Mouse (Mus musculus): ENCODE results near the gene Pcnx. TPM values are rescaled to one million over a fixed set of nuclear protein-coding genes. Genes with fewer than 3 reads are reported as not detected.

The Pcnx gene
- polyA plus RNA-seq, 1 experiment = 29.1 TPM

GRCm38 (mm10) chr12:81852977-81853376 lies 6.8 kb upstream of the Pcnx start:
- Histone ChIP-seq H3K27ac (ENCODE audit: insufficient read depth, low read depth, low read length) (no peak overlapping the region), H3K36me3 (ENCODE audit: control insufficient read depth, insufficient read depth, low read length) (no peaks in the 10 kb centered on the region), H3K4me1 (ENCODE audit: control insufficient read depth, insufficient read depth, insufficient read length, low read length) (peaks cover 20% of the 10 kb centered on the region), H3K27me3 (ENCODE audit: control insufficient read depth, insufficient read depth, low read length) (no peaks in the 10 kb centered on the region), H3K4me3 (ENCODE audit: low read depth, low read length) (no peak overlapping the region)
- TF ChIP-seq POLR2A (IDR thresholded peaks at IDR 0.05; ENCODE audit: low read depth, low read length) (no peak), CTCF (IDR thresholded peaks at IDR 0.05; ENCODE audit: extremely low read depth, insufficient read length, insufficient replicate concordance, low read depth, low read length) (no peak)
- WGBS = 79% methylated on average over 14 of the region's 14 CpGs

- Histone ChIP-seq H3K36me3 (ENCODE audit: control insufficient read depth, insufficient read depth, low read length) (no peaks in the 10 kb centered on the region), H3K27me3 (ENCODE audit: control insufficient read depth, insufficient read depth, low read length) (no peaks in the 10 kb centered on the region), H3K27ac (ENCODE audit: insufficient read depth, low read depth, low read length) (no peak overlapping the region), H3K4me1 (ENCODE audit: control insufficient read depth, insufficient read depth, insufficient read length, low read length) (peaks cover 22% of the 10 kb centered on the region), H3K4me3 (ENCODE audit: low read depth, low read length) (no peak overlapping the region)
- TF ChIP-seq CTCF (IDR thresholded peaks at IDR 0.05; ENCODE audit: extremely low read depth, insufficient read length, insufficient replicate concordance, low read depth, low read length) (no peak), POLR2A (IDR thresholded peaks at IDR 0.05; ENCODE audit: low read depth, low read length) (no peak)
- 81% methylated on average over 9 of the region's 9 CpGs for WGBS
Measured at GRCm38 (mm10) chr12:81853543-81853942, 6.3 kb upstream of the Pcnx start.

GRCm38 (mm10) chr12:81855031-81855430 lies 4.8 kb upstream of the Pcnx start:
- Histone ChIP-seq H3K27ac (ENCODE audit: insufficient read depth, low read depth, low read length) (no peak overlapping the region), H3K36me3 (ENCODE audit: control insufficient read depth, insufficient read depth, low read length) (no peaks in the 10 kb centered on the region), H3K4me3 (ENCODE audit: low read depth, low read length) (no peak overlapping the region), H3K27me3 (ENCODE audit: control insufficient read depth, insufficient read depth, low read length) (no peaks in the 10 kb centered on the region), H3K4me1 (ENCODE audit: control insufficient read depth, insufficient read depth, insufficient read length, low read length) (peaks cover 31% of the 10 kb centered on the region)
- TF ChIP-seq POLR2A (IDR thresholded peaks at IDR 0.05; ENCODE audit: low read depth, low read length) (no peak), CTCF (IDR thresholded peaks at IDR 0.05; ENCODE audit: extremely low read depth, insufficient read length, insufficient replicate concordance, low read depth, low read length) (no peak)
- 55% methylated on average over 8 of the region's 8 CpGs for WGBS

DNA sequence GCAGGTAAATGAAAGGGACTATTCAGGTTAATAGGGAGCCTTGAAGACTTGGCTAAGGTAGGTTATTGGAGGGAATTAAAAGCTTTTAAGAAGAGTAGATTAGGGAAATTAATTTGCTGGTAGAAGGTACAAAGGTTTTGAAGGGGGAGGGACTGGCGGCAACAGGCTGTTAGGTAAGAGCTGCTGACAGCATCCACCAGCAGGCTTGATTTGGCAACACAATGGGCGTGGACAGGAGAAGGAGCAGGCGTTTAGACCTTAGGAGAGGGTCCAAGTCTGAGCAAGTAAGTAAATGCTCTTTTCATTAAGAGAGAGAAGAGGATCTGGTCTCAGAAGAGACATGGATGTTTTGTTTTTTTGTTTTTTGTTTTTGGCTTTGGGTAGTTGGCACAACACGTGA lies 3.1 kb upstream of the Pcnx start:
- H3K27ac ChIP-seq (ENCODE audit: insufficient read depth, low read depth, low read length) = peak overlapping the region; percentile 59
- H3K36me3 ChIP-seq (ENCODE audit: control insufficient read depth, insufficient read depth, low read length) = no peaks in the 10 kb centered on the region
- TF ChIP-seq CTCF (IDR thresholded peaks at IDR 0.05; ENCODE audit: extremely low read depth, insufficient read length, insufficient replicate concordance, low read depth, low read length) = no peak
- no peak for TF ChIP-seq POLR2A (IDR thresholded peaks at IDR 0.05; ENCODE audit: low read depth, low read length)
- H3K4me3 ChIP-seq (ENCODE audit: low read depth, low read length) = no peak overlapping the region
- H3K4me1 ChIP-seq (ENCODE audit: control insufficient read depth, insufficient read depth, insufficient read length, low read length) = peaks cover 31% of the 10 kb centered on the region
- H3K27me3 ChIP-seq (ENCODE audit: control insufficient read depth, insufficient read depth, low read length) = no peaks in the 10 kb centered on the region
- WGBS = 22% methylated on average over 4 of the region's 4 CpGs

DNA sequence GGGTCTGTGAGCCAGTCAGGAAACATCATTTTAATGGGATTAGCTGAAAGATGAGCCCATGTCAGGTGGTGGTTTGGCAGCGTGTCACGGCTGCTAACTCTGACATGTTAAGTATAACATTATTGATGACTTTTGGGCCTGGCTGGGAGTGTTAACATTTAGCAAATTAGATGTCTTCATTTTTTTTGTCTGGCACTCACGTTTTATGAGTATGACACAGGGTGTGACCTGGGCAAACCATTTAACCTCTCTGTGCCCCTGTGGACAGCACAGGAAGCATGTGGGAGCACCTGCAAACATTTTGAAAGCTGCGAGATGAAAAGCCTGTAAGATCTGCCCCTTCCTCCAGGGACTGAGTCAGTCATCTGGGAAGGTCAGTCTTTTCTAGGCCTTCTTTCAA lies 2.6 kb upstream of the Pcnx start:
- TF ChIP-seq CTCF (IDR thresholded peaks at IDR 0.05; ENCODE audit: extremely low read depth, insufficient read length, insufficient replicate concordance, low read depth, low read length) = no peak
- Histone ChIP-seq H3K4me1 (ENCODE audit: control insufficient read depth, insufficient read depth, insufficient read length, low read length) (peaks cover 34% of the 10 kb centered on the region), H3K27me3 (ENCODE audit: control insufficient read depth, insufficient read depth, low read length) (no peaks in the 10 kb centered on the region), H3K27ac (ENCODE audit: insufficient read depth, low read depth, low read length) (peak overlapping the region; percentile 59), H3K36me3 (ENCODE audit: control insufficient read depth, insufficient read depth, low read length) (no peaks in the 10 kb centered on the region), H3K4me3 (ENCODE audit: low read depth, low read length) (no peak overlapping the region)
- 24% methylated on average over 4 of the region's 4 CpGs for WGBS

- WGBS = 57% methylated on average over 8 of the region's 8 CpGs
- Histone ChIP-seq H3K27ac (ENCODE audit: insufficient read depth, low read depth, low read length) (peak overlapping the region; percentile 59; the same call in 1 of the 2 replicates), H3K36me3 (ENCODE audit: control insufficient read depth, insufficient read depth, low read length) (no peaks in the 10 kb centered on the region), H3K4me1 (ENCODE audit: control insufficient read depth, insufficient read depth, insufficient read length, low read length) (peaks cover 40% of the 10 kb centered on the region), H3K4me3 (ENCODE audit: low read depth, low read length) (no peak overlapping the region), H3K27me3 (ENCODE audit: control insufficient read depth, insufficient read depth, low read length) (no peaks in the 10 kb centered on the region)
- TF ChIP-seq POLR2A (IDR thresholded peaks at IDR 0.05; ENCODE audit: low read depth, low read length) = no peak
- no peak for TF ChIP-seq CTCF (IDR thresholded peaks at IDR 0.05; ENCODE audit: extremely low read depth, insufficient read length, insufficient replicate concordance, low read depth, low read length)
Measured at GRCm38 (mm10) chr12:81857978-81858569, 1.7 kb upstream of the Pcnx start.

GRCm38 (mm10) chr12:81860308-81861181 lies 722 bp downstream of the Pcnx start:
- H3K4me3 ChIP-seq (ENCODE audit: low read depth, low read length) = peak overlapping the region; percentile 85
- no peaks in the 10 kb centered on the region for H3K36me3 ChIP-seq (ENCODE audit: control insufficient read depth, insufficient read depth, low read length)
- H3K27me3 ChIP-seq (ENCODE audit: control insufficient read depth, insufficient read depth, low read length) = no peaks in the 10 kb centered on the region
- TF ChIP-seq POLR2A (IDR thresholded peaks at IDR 0.05; ENCODE audit: low read depth, low read length) (no peak), CTCF (IDR thresholded peaks at IDR 0.05; ENCODE audit: extremely low read depth, insufficient read length, insufficient replicate concordance, low read depth, low read length) (no peak)
- peak overlapping the region; percentile 45 for H3K27ac ChIP-seq (ENCODE audit: insufficient read depth, low read depth, low read length)
- WGBS = under 1% methylated on average over 107 of the region's 107 CpGs
- H3K4me1 ChIP-seq (ENCODE audit: control insufficient read depth, insufficient read depth, insufficient read length, low read length) = peaks cover 37% of the 10 kb centered on the region
